Mouse (Mus musculus): ENCODE data around the gene Lgr5.

Gene Lgr5

DNA sequence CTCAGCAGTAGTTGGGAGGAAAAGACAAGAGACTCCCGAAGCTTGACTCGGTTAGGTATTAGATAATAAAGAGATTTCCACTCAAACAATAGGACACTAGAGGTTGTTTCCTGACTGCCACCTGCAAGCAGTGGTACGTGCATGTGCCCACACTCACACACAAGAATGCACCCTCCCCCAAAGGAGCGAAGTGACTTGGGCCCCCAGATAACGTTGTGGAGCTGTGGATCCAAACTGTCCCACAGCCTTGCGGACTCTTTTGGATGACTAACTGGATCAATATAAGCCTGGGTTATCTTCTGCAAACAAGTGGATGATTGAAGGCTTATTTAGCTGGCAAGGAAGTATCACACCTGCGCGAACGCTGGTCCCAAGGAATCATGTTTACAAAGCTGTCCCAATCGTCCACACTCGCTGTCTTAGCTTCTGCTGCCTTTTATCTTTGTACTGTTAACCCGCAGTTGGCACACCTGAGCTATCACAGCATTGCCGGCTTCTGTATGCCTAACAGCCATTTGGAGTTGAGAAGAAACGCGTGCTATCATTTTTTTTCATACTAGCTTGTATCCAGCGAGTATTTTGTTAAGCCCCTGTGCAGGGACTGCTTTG, 81.8 kb downstream of the Lgr5 start:
- DNase-seq (ENCODE audit: low spot score in 2 of 2) = no peak

GRCm38 (mm10) chr10:115505155-115505554, 82.4 kb downstream of the Lgr5 start:
- no peak for DNase-seq (ENCODE audit: low spot score in 2 of 2)

DNA sequence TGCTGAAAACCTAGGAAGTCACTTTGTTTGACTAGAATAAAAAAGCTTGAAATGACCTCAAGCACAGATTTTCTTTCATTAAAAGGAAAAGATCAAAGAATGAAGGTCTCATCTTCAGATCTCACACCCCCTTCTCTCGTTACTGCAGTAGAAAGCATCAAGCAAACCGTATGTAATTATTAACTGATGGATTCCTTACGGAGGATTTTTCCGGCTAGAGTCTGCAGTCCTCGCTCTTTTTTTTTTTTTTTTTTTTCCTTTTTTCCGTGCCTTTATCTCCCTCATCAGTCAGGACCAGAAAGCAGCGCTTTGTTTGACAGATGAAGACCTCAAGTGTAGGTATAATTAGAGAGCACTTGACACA, 93.8 kb downstream of the Lgr5 start:
- DNase-seq (ENCODE audit: low spot score in 2 of 2) = no peak

- DNase-seq (ENCODE audit: low spot score in 2 of 2) = no peak
Observed at GRCm38 (mm10) chr10:115492956-115493777, 94.4 kb downstream of the Lgr5 start.

GRCm38 (mm10) chr10:115491803-115492510, 95.6 kb downstream of the Lgr5 start:
- DNase-seq (ENCODE audit: low spot score in 2 of 2) = no peak

DNA sequence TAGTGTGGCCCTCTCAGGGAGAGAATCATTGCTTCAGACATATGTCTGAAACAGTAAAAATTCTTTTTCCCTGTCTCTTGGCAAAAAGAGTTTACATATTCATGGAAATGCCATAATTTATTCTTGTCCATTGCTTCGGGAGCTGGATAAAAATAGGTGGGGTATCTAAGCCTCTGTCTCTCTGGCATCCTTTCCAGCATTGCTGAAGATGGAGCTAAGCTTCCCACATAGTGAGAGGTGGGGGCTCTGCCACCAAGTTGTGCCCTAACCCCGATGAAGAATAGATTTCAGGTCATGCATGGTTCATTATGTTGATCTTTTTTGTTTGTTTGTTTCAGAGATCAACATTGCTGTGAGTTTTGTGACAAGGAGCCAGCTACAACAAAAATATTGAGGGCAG, 102.0 kb downstream of the Lgr5 start:
- DNase-seq (ENCODE audit: low spot score in 2 of 2) = no peak

DNA sequence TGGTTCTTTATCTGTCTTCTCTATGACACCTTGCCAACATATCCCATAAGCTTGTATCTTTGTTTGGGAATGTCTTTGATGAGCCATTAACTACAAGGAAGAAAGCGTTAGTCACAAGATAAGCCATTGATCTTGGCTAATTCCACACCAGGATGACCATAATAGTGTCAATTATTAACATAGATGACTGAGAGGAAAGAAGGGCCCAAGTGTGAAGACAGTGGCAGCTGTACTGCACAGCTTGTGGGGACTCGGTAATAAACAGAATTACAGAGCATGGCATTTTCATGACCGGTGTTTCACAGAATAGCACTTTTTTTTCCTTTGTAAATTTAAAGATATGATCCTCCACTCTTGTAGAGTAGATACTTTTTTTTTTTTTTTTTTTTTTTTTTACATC, 102.9 kb downstream of the Lgr5 start:
- DNase-seq (ENCODE audit: low spot score in 2 of 2) = no peak

DNA sequence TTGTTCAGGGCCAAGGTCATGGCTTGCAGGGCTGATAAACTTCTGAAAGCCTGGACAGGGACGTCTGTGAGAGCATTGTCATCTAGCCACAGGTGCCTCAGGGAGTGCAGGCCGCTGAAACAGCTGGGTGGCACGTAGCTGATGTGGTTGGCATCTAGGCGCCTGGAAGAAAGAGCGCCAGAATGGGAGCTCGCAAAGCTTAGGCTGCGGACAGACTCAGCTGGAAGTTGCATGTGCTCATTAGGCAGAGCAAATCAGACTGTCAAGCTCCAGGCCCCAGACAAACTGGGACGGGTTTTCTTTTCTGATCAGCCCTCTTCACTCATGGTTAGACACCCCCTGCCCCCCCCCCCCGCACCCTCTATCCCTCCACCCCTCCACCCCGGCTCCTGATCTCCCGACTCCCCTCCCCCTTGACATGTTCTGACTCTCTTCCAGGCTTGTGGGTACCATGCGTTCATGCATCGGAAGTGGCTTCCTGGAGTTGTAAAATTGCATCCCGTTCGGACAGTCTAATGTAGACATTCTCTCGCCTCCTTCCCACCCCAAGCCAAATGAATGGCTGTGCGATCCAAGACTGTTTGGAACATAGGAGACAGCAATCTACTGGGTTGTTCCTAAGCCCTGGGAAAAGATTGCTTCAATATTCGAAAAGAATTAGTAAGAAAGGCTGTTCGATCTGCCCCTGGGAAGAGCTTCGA, 109.0 kb downstream of the Lgr5 start:
- DNase-seq (ENCODE audit: low spot score in 2 of 2) = peak in 1 of 2 experiments; percentile 13

- DNase-seq (ENCODE audit: low spot score in 2 of 2) = peak in 1 of 2 experiments; percentile 45
Observed at GRCm38 (mm10) chr10:115476506-115476905, 111.1 kb downstream of the Lgr5 start.

- no peak for DNase-seq (ENCODE audit: low spot score in 2 of 2)
Observed at GRCm38 (mm10) chr10:115475000-115475550, 112.5 kb downstream of the Lgr5 start.

- peak in 1 of 2 experiments; percentile 23 for DNase-seq (ENCODE audit: low spot score in 2 of 2)
Observed at GRCm38 (mm10) chr10:115473213-115473961, 114.2 kb downstream of the Lgr5 start.

- no peak for DNase-seq (ENCODE audit: low spot score in 2 of 2)
Observed at GRCm38 (mm10) chr10:115470621-115471334, 116.8 kb downstream of the Lgr5 start.

DNA sequence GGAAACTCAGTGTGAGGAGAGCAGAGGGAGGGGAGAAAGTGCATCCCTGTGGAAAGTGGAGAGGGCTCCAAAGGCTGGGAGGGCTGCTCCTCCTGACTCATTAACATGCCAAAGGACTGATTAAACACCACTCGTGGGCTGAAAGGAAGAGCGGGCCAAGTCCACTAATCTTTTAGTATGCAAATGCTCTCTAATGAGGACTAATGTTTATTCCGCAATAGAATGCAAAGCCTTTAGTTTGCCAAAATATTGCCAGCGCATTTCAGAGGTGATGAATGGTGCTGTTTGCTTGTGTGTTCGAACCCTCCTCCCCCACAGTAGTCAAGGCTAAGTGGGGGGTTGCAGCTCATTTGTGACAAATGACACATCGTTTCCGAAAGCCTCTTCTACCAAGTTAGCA, 118.5 kb downstream of the Lgr5 start:
- DNase-seq (ENCODE audit: low spot score in 2 of 2) = no peak

- no peak for DNase-seq (ENCODE audit: low spot score in 2 of 2)
Observed at GRCm38 (mm10) chr10:115468632-115469031, 118.9 kb downstream of the Lgr5 start.

DNA sequence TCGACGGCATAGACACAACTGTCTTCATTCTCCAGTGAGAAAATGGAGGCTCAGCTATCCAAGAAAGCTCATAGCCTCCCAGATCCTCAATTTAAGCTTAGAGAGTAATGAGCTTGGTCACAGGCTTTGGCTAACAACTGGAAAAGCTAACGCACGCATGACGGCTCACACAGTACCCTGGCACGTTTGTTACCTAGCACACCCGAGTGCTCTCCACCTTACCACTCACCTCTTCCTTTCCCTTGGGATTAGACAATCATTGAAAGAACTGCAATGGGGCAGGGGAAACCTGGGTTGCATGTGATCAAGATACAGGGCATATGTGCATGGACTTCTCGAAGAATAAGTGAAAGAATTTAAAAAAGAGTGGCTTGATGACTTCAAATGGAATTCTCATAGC, 119.6 kb downstream of the Lgr5 start:
- DNase-seq (ENCODE audit: low spot score in 2 of 2) = no peak

DNA sequence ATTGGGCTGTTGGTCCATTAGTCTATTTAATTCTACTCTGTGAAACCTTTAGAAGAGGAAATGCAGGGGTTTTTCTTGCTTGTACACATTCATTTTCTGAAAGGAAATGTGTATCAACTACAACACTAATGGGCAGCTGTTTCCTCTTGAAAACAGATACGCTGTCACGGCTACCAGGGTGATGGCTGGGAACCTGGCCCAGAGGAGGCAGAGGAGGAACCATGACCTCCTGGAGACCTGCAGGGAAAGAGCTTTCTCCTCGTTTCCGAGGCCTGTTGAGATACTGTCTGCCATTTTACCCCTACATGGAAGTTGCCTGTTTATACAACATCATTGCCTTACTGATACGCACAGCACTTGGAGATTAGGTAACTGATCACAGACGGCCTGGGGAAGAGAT, 121.8 kb downstream of the Lgr5 start:
- DNase-seq (ENCODE audit: low spot score in 2 of 2) = no peak

- no peak for DNase-seq (ENCODE audit: low spot score in 2 of 2)
Observed at GRCm38 (mm10) chr10:115465072-115465471, 122.5 kb downstream of the Lgr5 start.

- no peak for DNase-seq (ENCODE audit: low spot score in 2 of 2)
Observed at GRCm38 (mm10) chr10:115462646-115463045, 124.9 kb downstream of the Lgr5 start.

DNA sequence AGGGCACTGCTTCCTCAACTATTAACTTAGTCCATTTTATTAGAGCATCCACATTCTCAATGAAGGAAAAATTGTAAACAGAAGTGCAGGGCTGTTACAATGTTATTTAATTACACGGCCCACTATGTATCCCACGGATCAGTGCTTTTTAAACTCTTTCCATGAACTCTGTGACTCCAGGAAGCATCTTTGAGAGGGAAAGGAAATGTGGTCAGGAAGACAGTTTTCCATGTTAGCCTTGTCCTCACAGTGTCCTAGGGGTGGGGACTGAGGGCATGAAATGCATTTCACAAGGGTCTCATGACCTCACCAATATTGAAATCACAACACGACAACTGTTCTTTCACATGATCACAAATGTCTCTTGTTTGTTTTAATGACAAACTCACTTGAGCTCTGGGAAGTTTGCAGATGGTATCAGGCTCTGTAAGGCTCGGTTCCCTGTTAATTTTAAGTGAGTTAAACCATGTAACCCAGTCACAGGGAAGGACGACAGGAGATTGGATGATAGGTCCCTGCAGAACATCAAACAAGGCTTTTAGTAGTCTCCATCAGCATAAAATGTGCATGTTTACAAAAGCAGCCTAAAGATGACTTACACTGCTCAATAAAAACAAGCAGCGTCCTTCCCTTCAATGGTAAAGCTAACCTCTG, 130.1 kb downstream of the Lgr5 start:
- no peak for DNase-seq (ENCODE audit: low spot score in 2 of 2)

DNA sequence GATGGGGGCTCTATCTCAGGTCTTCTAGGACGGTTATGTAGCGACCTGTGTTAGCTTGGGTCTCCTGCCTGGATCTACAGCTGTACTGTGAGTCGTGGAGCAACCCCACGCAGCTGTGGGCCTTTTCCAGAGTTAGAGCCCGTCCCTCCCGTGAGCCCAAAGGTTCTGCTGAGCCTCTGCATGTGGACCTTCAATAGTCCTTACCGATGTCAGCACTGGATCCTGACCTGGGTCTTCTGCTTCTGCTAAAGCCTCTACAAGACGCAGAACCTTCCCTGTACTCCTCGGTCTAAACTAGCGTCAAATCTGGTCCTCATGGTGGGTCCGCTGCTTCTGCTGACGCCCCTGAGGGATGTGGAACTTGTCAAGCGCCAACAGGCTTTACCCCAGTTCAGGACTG, 139.0 kb downstream of the Lgr5 start:
- no peak for DNase-seq (ENCODE audit: low spot score in 2 of 2)
